Mouse (Mus musculus) hindbrain, embryonic 15.5 days (tissue): ENCODE measurements around the gene Hpse2. TPM values are rescaled to one million over a fixed set of nuclear protein-coding genes. Genes with fewer than 3 reads are reported as not detected.

Experiments
- ATAC-seq: fragments of 200-750 bp; cut with Nextera tagmentation; 2 replicates; pipeline ENCODE4 v1.8.0; 2017; ENCODE audit warnings: low read depth, moderate number of reproducible peaks, moderate TSS enrichment; ENCODE audit not compliant: low FRiP score
- H3K27ac ChIP-seq: fragments of 300-500 bp; sonication (generic); replicated peaks from 2 replicates; pipeline ENCODE4 v1.5.1; 2015; ENCODE audit warnings: mild to moderate bottlenecking, inconsistent platforms
- H3K27me3 ChIP-seq: fragments of 300-500 bp; sonication (generic); 2 replicates; pipeline ENCODE4 v1.6.1; 2015; ENCODE audit warnings: control low read depth, inconsistent platforms
- H3K36me3 ChIP-seq: fragments of 300-500 bp; sonication (generic); 2 replicates; pipeline ENCODE4 v1.6.1; 2015; ENCODE audit warnings: control low read depth, inconsistent platforms
- H3K4me1 ChIP-seq: fragments of 300-500 bp; sonication (generic); replicated peaks from 2 replicates; pipeline ENCODE4 v1.6.1; 2015; ENCODE audit warnings: control low read depth, inconsistent platforms
- H3K4me2 ChIP-seq: fragments of 300-500 bp; sonication (generic); 2 replicates; pipeline ENCODE4 v1.6.1; 2015; ENCODE audit warnings: moderate library complexity, mild to moderate bottlenecking, inconsistent platforms
- H3K4me3 ChIP-seq: fragments of 300-500 bp; sonication (generic); 2 replicates; pipeline ENCODE4 v1.5.1; 2015; ENCODE audit warnings: mild to moderate bottlenecking, inconsistent platforms
- H3K9ac ChIP-seq: fragments of 300-500 bp; sonication (generic); 2 replicates; pipeline ENCODE4 v1.6.1; 2015; ENCODE audit warnings: inconsistent platforms
- H3K9me3 ChIP-seq: fragments of 300-500 bp; sonication (generic); 2 replicates; pipeline ENCODE4 v1.6.1; 2016; ENCODE audit warnings: control low read depth, inconsistent platforms
- WGBS: fragments of 180-500 bp; shearing (Covaris S2); methylation state at CpG from one replicate; pipeline ENCODE4 v1.1.7; 2015; 5-methylcytosine and 5-hydroxymethylcytosine counted together
- polyA plus RNA-seq: library from polyadenylated mRNA; unstranded; fragments of >200 nt; fragmentation: Nextera tagmentation; extraction: Ambion mirVana; gene quantifications from 2 replicates; pipeline ENCODE4 v1.2.1, GENCODE M21; 2015

Gene Hpse2
- polyA plus RNA-seq, 1 experiment from 2014 or later = 0.32 TPM

- ATAC-seq = no peak
- WGBS = 91% methylated on average over 2 of the region's 2 CpGs
- Histone ChIP-seq H3K4me2 (no peak overlapping the region), H3K36me3 (no peaks in the 10 kb centered on the region), H3K9me3 (no peaks in the 10 kb centered on the region), H3K27me3 (no peaks in the 10 kb centered on the region), H3K4me1 (no peaks in the 10 kb centered on the region), H3K4me3 (no peak overlapping the region), H3K9ac (no peak overlapping the region), H3K27ac (no peak overlapping the region)
Observed at GRCm38 (mm10) chr19:42928271-42928670, 459.9 kb downstream of the Hpse2 start.

DNA sequence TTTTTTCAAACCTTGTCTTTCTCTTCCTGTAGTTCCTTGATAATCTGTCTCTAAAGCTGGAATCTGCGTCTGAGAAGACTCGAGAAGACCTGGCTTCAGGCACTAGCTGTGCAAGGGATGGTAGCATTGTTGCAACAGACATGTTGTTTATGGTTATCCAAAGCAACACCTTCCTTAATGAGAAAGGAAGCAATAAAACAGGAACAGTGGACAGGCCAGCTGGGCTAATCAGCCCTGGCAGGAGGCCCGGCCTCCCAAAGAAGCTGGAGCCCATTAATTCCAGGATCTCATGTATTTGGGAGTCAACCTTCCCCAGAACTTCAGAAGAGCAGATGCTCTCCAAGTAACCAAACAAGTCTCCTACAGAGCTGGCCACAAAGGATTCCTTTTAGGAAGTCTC lies 465.5 kb downstream of the Hpse2 start:
- Histone ChIP-seq H3K4me1 (no peaks in the 10 kb centered on the region), H3K27me3 (no peaks in the 10 kb centered on the region), H3K36me3 (no peaks in the 10 kb centered on the region), H3K27ac (no peak overlapping the region), H3K9me3 (no peaks in the 10 kb centered on the region), H3K4me3 (no peak overlapping the region), H3K9ac (no peak overlapping the region), H3K4me2 (no peak overlapping the region)
- 83% methylated on average over 3 of the region's 3 CpGs for WGBS
- no peak for ATAC-seq

DNA sequence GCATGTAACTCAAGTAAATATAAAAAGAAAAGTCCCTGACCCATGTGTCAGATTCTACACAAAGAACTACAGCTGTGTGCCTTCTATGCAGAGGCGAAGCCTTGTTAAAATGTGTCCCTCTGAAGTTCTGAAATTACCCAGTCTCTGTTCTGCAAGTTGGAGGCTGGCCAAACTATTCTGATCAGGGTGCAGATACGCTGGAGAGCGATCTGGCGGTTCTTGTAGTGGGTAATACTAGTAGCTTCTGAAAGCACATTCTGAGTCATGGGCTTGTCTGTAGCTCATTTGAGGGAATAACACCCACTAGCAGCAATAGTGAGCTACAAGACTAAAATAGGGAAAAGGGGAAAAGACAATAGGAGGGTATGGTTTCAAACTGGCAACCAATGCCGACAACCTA lies 474.5 kb downstream of the Hpse2 start:
- H3K4me3 ChIP-seq = no peak overlapping the region

GRCm38 (mm10) chr19:42909719-42910118 lies 478.4 kb downstream of the Hpse2 start:
- ATAC-seq = no peak
- H3K27me3 ChIP-seq = no peaks in the 10 kb centered on the region
- H3K27ac ChIP-seq = no peak overlapping the region
- peaks cover 4% of the 10 kb centered on the region; the same call in 1 of the 2 replicates for H3K4me1 ChIP-seq
- H3K4me3 ChIP-seq = no peak overlapping the region
- WGBS = 82% methylated on average over 4 of the region's 4 CpGs
- H3K9me3 ChIP-seq = no peaks in the 10 kb centered on the region
- H3K36me3 ChIP-seq = no peaks in the 10 kb centered on the region
- H3K9ac ChIP-seq = no peak overlapping the region
- no peak overlapping the region for H3K4me2 ChIP-seq

More for the DNA sequence above, 474.5 kb downstream of the Hpse2 start:
- Histone ChIP-seq H3K27me3 (no peaks in the 10 kb centered on the region), H3K36me3 (no peaks in the 10 kb centered on the region), H3K27ac (no peak overlapping the region), H3K4me1 (no peaks in the 10 kb centered on the region), H3K9me3 (no peaks in the 10 kb centered on the region), H3K9ac (no peak overlapping the region), H3K4me2 (no peak overlapping the region)
- ATAC-seq = no peak
- WGBS = 92% methylated on average over 5 of the region's 5 CpGs

- no peak overlapping the region for H3K4me3 ChIP-seq
- H3K27me3 ChIP-seq = no peaks in the 10 kb centered on the region
- H3K27ac ChIP-seq = no peak overlapping the region
- no peak overlapping the region for H3K9ac ChIP-seq
- no peaks in the 10 kb centered on the region for H3K9me3 ChIP-seq
- H3K36me3 ChIP-seq = no peaks in the 10 kb centered on the region
- 84% methylated on average over 6 of the region's 6 CpGs for WGBS
- peaks cover 15% of the 10 kb centered on the region for H3K4me1 ChIP-seq
- ATAC-seq = no peak
- H3K4me2 ChIP-seq = no peak overlapping the region
Observed at GRCm38 (mm10) chr19:42908553-42908952, 479.6 kb downstream of the Hpse2 start.

GRCm38 (mm10) chr19:42906328-42906727 lies 481.8 kb downstream of the Hpse2 start:
- H3K36me3 ChIP-seq = no peaks in the 10 kb centered on the region
- H3K9ac ChIP-seq = no peak overlapping the region
- no peaks in the 10 kb centered on the region for H3K9me3 ChIP-seq
- H3K4me3 ChIP-seq = no peak overlapping the region
- ATAC-seq = no peak
- no peaks in the 10 kb centered on the region for H3K27me3 ChIP-seq
- no peak overlapping the region for H3K4me2 ChIP-seq
- WGBS = 63% methylated on average over 5 of the region's 5 CpGs
- H3K4me1 ChIP-seq = peaks cover 28% of the 10 kb centered on the region
- no peak overlapping the region for H3K27ac ChIP-seq

GRCm38 (mm10) chr19:42904726-42905125 lies 483.4 kb downstream of the Hpse2 start:
- Histone ChIP-seq H3K27ac (peak overlapping the region; percentile 15; the same call in 1 of the 2 replicates), H3K27me3 (no peaks in the 10 kb centered on the region), H3K4me2 (peak overlapping the region; percentile 5; the same call in 1 of the 2 replicates), H3K9me3 (no peaks in the 10 kb centered on the region), H3K4me1 (peaks cover 28% of the 10 kb centered on the region), H3K9ac (no peak overlapping the region), H3K4me3 (no peak overlapping the region), H3K36me3 (no peaks in the 10 kb centered on the region)
- ATAC-seq = no peak
- WGBS = 41% methylated on average over 7 of the region's 7 CpGs

DNA sequence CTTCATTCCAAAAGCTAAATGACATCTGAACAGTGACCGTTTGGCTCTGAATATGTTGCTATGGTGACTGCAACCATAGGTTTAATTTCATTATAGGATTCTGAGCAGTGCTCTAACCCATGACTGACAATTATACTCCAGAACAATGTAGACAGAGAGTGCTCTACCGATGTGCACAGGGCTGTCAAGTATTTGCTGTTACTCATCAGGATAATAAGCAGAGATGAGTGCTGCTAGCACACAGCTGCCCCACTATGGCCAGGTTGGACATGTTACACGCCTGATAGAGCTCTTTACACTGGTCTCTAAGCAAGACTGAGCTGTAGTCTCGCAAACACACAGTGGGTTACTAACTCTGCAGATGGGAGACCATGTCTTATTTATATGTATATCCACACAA lies 483.9 kb downstream of the Hpse2 start:
- no peaks in the 10 kb centered on the region for H3K36me3 ChIP-seq
- H3K4me2 ChIP-seq = no peak overlapping the region
- no peaks in the 10 kb centered on the region for H3K27me3 ChIP-seq
- no peaks in the 10 kb centered on the region for H3K9me3 ChIP-seq
- 13% methylated on average over 4 of the region's 4 CpGs for WGBS
- H3K4me1 ChIP-seq = peaks cover 28% of the 10 kb centered on the region
- peak; percentile 67 for ATAC-seq
- H3K27ac ChIP-seq = peak overlapping the region; percentile 30
- H3K4me3 ChIP-seq = no peak overlapping the region
- H3K9ac ChIP-seq = no peak overlapping the region

GRCm38 (mm10) chr19:42903840-42904239 lies 484.3 kb downstream of the Hpse2 start:
- no peak overlapping the region for H3K4me2 ChIP-seq
- H3K4me3 ChIP-seq = no peak overlapping the region
- H3K9me3 ChIP-seq = no peaks in the 10 kb centered on the region
- WGBS = 38% methylated on average over 6 of the region's 6 CpGs
- no peak overlapping the region for H3K9ac ChIP-seq
- no peaks in the 10 kb centered on the region for H3K36me3 ChIP-seq
- H3K4me1 ChIP-seq = peaks cover 28% of the 10 kb centered on the region
- peak overlapping the region; percentile 30; the same call in 1 of the 2 replicates for H3K27ac ChIP-seq
- H3K27me3 ChIP-seq = no peaks in the 10 kb centered on the region
- ATAC-seq = peak; percentile 73

- peak; percentile 46; the same call in 1 of the 2 replicates for ATAC-seq
- WGBS = 54% methylated on average over 6 of the region's 6 CpGs
Observed at GRCm38 (mm10) chr19:42902410-42903021, 485.6 kb downstream of the Hpse2 start.

DNA sequence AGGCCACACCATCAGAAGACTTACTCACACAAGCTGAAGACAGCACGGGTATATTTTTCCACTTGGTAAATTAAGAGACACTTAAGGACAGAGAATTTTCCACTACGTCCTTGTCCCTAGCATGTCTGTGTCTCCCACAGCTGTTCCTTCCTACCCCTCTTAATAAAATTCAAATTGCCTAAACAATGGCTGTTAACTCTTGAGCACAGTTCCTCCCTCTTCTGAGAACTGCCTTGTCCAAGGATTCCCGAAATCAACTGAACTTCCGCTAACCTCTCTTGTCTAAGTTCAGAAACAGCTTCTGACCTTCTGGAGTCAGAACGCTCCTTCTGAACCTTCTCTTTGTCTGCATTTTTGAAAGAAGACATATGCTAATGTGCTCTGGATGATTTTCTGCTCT lies 496.6 kb downstream of the Hpse2 start:
- Histone ChIP-seq H3K27ac (no peak overlapping the region), H3K9me3 (no peaks in the 10 kb centered on the region), H3K9ac (no peak overlapping the region), H3K36me3 (no peaks in the 10 kb centered on the region), H3K4me2 (no peak overlapping the region), H3K4me3 (no peak overlapping the region), H3K4me1 (no peaks in the 10 kb centered on the region), H3K27me3 (no peaks in the 10 kb centered on the region)
- WGBS = 41% methylated on average over 5 of the region's 5 CpGs
- ATAC-seq = no peak

More at GRCm38 (mm10) chr19:42902410-42903021, 485.6 kb downstream of the Hpse2 start:
- Histone ChIP-seq H3K9me3 (no peaks in the 10 kb centered on the region), H3K36me3 (no peaks in the 10 kb centered on the region), H3K4me2 (no peak overlapping the region), H3K4me3 (no peak overlapping the region), H3K27me3 (no peaks in the 10 kb centered on the region), H3K4me1 (peaks cover 28% of the 10 kb centered on the region), H3K9ac (no peak overlapping the region), H3K27ac (peak overlapping the region; percentile 65)

- Histone ChIP-seq H3K27ac (no peak overlapping the region), H3K9ac (no peak overlapping the region), H3K36me3 (no peaks in the 10 kb centered on the region), H3K27me3 (no peaks in the 10 kb centered on the region), H3K4me3 (no peak overlapping the region), H3K4me1 (no peaks in the 10 kb centered on the region), H3K9me3 (no peaks in the 10 kb centered on the region), H3K4me2 (no peak overlapping the region)
- WGBS = 65% methylated on average over 4 of the region's 4 CpGs
- no peak for ATAC-seq
Observed at GRCm38 (mm10) chr19:42877653-42878052, 510.5 kb downstream of the Hpse2 start.

DNA sequence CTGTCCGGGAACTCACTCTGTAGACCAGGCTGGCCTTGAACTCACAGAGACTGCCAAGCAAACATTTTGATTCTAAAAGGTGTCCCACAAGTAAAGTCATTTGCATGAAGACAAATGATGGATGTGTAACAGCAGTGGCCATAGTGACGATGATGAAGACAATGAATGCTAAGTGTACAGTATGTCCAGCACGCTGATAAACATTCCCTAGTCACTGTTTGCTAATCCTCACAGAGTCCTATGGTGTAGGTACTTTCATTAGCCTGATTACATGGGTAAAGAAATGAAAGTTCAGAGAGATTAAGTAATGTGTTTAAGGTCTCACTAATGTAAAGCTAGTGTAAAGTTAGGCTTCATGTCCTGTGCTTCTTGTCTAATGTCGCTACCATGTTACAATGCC lies 511.6 kb downstream of the Hpse2 start:
- Histone ChIP-seq H3K4me2 (no peak overlapping the region), H3K4me1 (no peaks in the 10 kb centered on the region), H3K4me3 (no peak overlapping the region), H3K36me3 (no peaks in the 10 kb centered on the region), H3K9ac (no peak overlapping the region), H3K27me3 (no peaks in the 10 kb centered on the region), H3K27ac (no peak overlapping the region), H3K9me3 (no peaks in the 10 kb centered on the region)
- ATAC-seq = no peak
- WGBS = 63% methylated on average over 4 of the region's 4 CpGs
